Mouse (Mus musculus) limb, embryonic 12.5 days (tissue): ENCODE results near the gene Zswim4. TPM values are rescaled to one million over a fixed set of nuclear protein-coding genes. Genes with fewer than 3 reads are reported as not detected.

Experiments used
- ATAC-seq: fragments of 200-750 bp; cut with Nextera tagmentation; 2 replicates; pipeline ENCODE4 v1.8.0; 2017; ENCODE audit warnings: low read depth, moderate TSS enrichment; ENCODE audit not compliant: insufficient number of reproducible peaks, insufficient read depth, low FRiP score, low TSS enrichment
- H3K27ac ChIP-seq: fragments of 300-500 bp; sonication (generic); 2 replicates; pipeline ENCODE4 v1.5.1; 2016; ENCODE audit warnings: mild to moderate bottlenecking, moderate library complexity
- H3K27me3 ChIP-seq: fragments of 300-500 bp; sonication (generic); 2 replicates; pipeline ENCODE4 v1.6.1; 2016; ENCODE audit warnings: mild to moderate bottlenecking, moderate library complexity
- H3K36me3 ChIP-seq: fragments of 300-500 bp; sonication (generic); 2 replicates; pipeline ENCODE4 v1.6.1; 2016; ENCODE audit warnings: mild to moderate bottlenecking, moderate library complexity
- H3K4me1 ChIP-seq: fragments of 300-500 bp; sonication (generic); replicated peaks from 2 replicates; pipeline ENCODE4 v1.6.1; 2016
- H3K4me2 ChIP-seq: fragments of 300-500 bp; sonication (generic); 2 replicates; pipeline ENCODE4 v1.6.1; 2016; ENCODE audit warnings: mild to moderate bottlenecking, moderate library complexity
- H3K4me3 ChIP-seq: fragments of 300-500 bp; sonication (generic); replicated peaks from 2 replicates; pipeline ENCODE4 v1.5.1; 2016; ENCODE audit warnings: mild to moderate bottlenecking
- H3K9ac ChIP-seq: fragments of 300-500 bp; sonication (generic); replicated peaks from 2 replicates; pipeline ENCODE4 v1.6.1; 2016; ENCODE audit warnings: mild to moderate bottlenecking, moderate library complexity
- H3K9me3 ChIP-seq: fragments of 300-500 bp; sonication (generic); 2 replicates; pipeline ENCODE4 v1.6.1; 2016; ENCODE audit warnings: mild to moderate bottlenecking, moderate library complexity
- WGBS: fragments of 180-500 bp; shearing (Covaris S2); methylation state at CpG from one replicate; pipeline ENCODE4 v1.1.7; 2016; 5-methylcytosine and 5-hydroxymethylcytosine counted together
- polyA plus RNA-seq: library from polyadenylated mRNA; unstranded; fragments of >200 nt; fragmentation: Nextera tagmentation; extraction: Ambion mirVana; gene quantifications from 2 replicates; pipeline ENCODE4 v1.2.1, GENCODE M21; 2016

Zswim4 gene
- polyA plus RNA-seq, 1 experiment from 2014 or later: 33.1 TPM

- Histone ChIP-seq H3K4me1 (no peaks in the 10 kb centered on the region), H3K9ac (no peak overlapping the region)
These were observed 14.2 kb downstream of the Zswim4 start for GRCm38 (mm10) chr8:84222566-84223165.

GRCm38 (mm10) chr8:84220105-84220504 is 16.8 kb downstream of the Zswim4 start:
- H3K9me3 ChIP-seq: no peaks in the 10 kb centered on the region
- peaks cover 97% of the 10 kb centered on the region for H3K36me3 ChIP-seq
- no peak overlapping the region for H3K4me3 ChIP-seq
- H3K9ac ChIP-seq: no peak overlapping the region
- 86% methylated on average over 7 of the region's 7 CpGs for WGBS
- H3K27me3 ChIP-seq: no peaks in the 10 kb centered on the region
- no peak overlapping the region for H3K4me2 ChIP-seq
- H3K4me1 ChIP-seq: no peaks in the 10 kb centered on the region
- no peak overlapping the region for H3K27ac ChIP-seq
- ATAC-seq: no peak

More at GRCm38 (mm10) chr8:84222566-84223165, 14.2 kb downstream of the Zswim4 start:
- Histone ChIP-seq H3K9me3 (no peaks in the 10 kb centered on the region), H3K27ac (no peak overlapping the region), H3K4me3 (no peak overlapping the region), H3K4me2 (no peak overlapping the region), H3K36me3 (peaks cover 97% of the 10 kb centered on the region), H3K27me3 (no peaks in the 10 kb centered on the region)
- ATAC-seq: no peak
- WGBS: 93% methylated on average over 9 of the region's 9 CpGs

GRCm38 (mm10) chr8:84218143-84218542 is 18.7 kb downstream of the Zswim4 start:
- Histone ChIP-seq H3K4me3 (no peak overlapping the region), H3K4me1 (no peaks in the 10 kb centered on the region), H3K9ac (no peak overlapping the region), H3K9me3 (no peaks in the 10 kb centered on the region), H3K27me3 (no peaks in the 10 kb centered on the region), H3K27ac (no peak overlapping the region), H3K4me2 (no peak overlapping the region), H3K36me3 (peaks cover 97% of the 10 kb centered on the region)
- no peak for ATAC-seq
- WGBS: 92% methylated on average over 5 of the region's 5 CpGs

GRCm38 (mm10) chr8:84217206-84217605 is 19.6 kb downstream of the Zswim4 start:
- Histone ChIP-seq H3K4me1 (no peaks in the 10 kb centered on the region), H3K36me3 (peaks cover 97% of the 10 kb centered on the region), H3K27ac (no peak overlapping the region), H3K9me3 (no peaks in the 10 kb centered on the region), H3K27me3 (no peaks in the 10 kb centered on the region), H3K9ac (no peak overlapping the region), H3K4me2 (no peak overlapping the region), H3K4me3 (no peak overlapping the region)
- ATAC-seq: no peak
- WGBS: 91% methylated on average over 11 of the region's 11 CpGs

- H3K9ac ChIP-seq: no peak overlapping the region
- no peaks in the 10 kb centered on the region for H3K9me3 ChIP-seq
- peaks cover 99% of the 10 kb centered on the region for H3K36me3 ChIP-seq
- H3K27ac ChIP-seq: no peak overlapping the region
- ATAC-seq: no peak
- 85% methylated on average over 4 of the region's 4 CpGs for whole genome bisulfite sequencing
- H3K27me3 ChIP-seq: no peaks in the 10 kb centered on the region
- no peak overlapping the region for H3K4me3 ChIP-seq
- no peak overlapping the region for H3K4me2 ChIP-seq
- peaks cover 10% of the 10 kb centered on the region for H3K4me1 ChIP-seq
These were observed 23.6 kb downstream of the Zswim4 start for GRCm38 (mm10) chr8:84213277-84213676.

- peaks cover 18% of the 10 kb centered on the region for H3K4me1 ChIP-seq
- no peak overlapping the region for H3K27ac ChIP-seq
- H3K9ac ChIP-seq: no peak overlapping the region
- no peak overlapping the region for H3K4me3 ChIP-seq
- H3K27me3 ChIP-seq: no peaks in the 10 kb centered on the region
- 92% methylated on average over 31 of the region's 31 CpGs for WGBS
- ATAC-seq: no peak
- H3K9me3 ChIP-seq: no peaks in the 10 kb centered on the region
- H3K36me3 ChIP-seq: peaks cover 90% of the 10 kb centered on the region
- no peak overlapping the region for H3K4me2 ChIP-seq
These were observed 24.8 kb downstream of the Zswim4 start for GRCm38 (mm10) chr8:84211881-84212563.

GRCm38 (mm10) chr8:84211202-84211601 is 25.7 kb downstream of the Zswim4 start:
- Histone ChIP-seq H3K9ac (no peak overlapping the region), H3K9me3 (no peaks in the 10 kb centered on the region), H3K36me3 (peaks cover 89% of the 10 kb centered on the region), H3K4me1 (peaks cover 18% of the 10 kb centered on the region), H3K4me2 (no peak overlapping the region), H3K4me3 (no peak overlapping the region), H3K27me3 (no peaks in the 10 kb centered on the region), H3K27ac (no peak overlapping the region)
- 92% methylated on average over 3 of the region's 3 CpGs for WGBS
- ATAC-seq: no peak

GRCm38 (mm10) chr8:84210167-84210791 is 26.6 kb downstream of the Zswim4 start:
- H3K36me3 ChIP-seq: peaks cover 89% of the 10 kb centered on the region
- H3K27ac ChIP-seq: 0 out of 2 replicates have a peak overlapping the region, but pooled peaks have one; percentile 9
- H3K4me2 ChIP-seq: no peak overlapping the region
- H3K27me3 ChIP-seq: no peaks in the 10 kb centered on the region
- H3K9ac ChIP-seq: no peak overlapping the region
- peak; percentile 54 for ATAC-seq
- no peaks in the 10 kb centered on the region for H3K9me3 ChIP-seq
- H3K4me3 ChIP-seq: no peak overlapping the region
- peaks cover 18% of the 10 kb centered on the region for H3K4me1 ChIP-seq
- WGBS: 60% methylated on average over 28 of the region's 34 CpGs

GRCm38 (mm10) chr8:84208381-84209380 is 28.2 kb downstream of the Zswim4 start:
- Histone ChIP-seq H3K4me3 (no peak overlapping the region), H3K27ac (peak overlapping the region; percentile 75; the same call in 1 of the 2 replicates), H3K4me2 (no peak overlapping the region), H3K9me3 (no peaks in the 10 kb centered on the region), H3K27me3 (no peaks in the 10 kb centered on the region), H3K4me1 (peaks cover 24% of the 10 kb centered on the region), H3K36me3 (peaks cover 80% of the 10 kb centered on the region), H3K9ac (no peak overlapping the region; the same call in 1 of the 2 replicates)
- 63% methylated on average over 17 of the region's 17 CpGs for WGBS
- no peak for ATAC-seq

GRCm38 (mm10) chr8:84207811-84208210 is 29.0 kb downstream of the Zswim4 start:
- Histone ChIP-seq H3K4me2 (no peak overlapping the region), H3K9me3 (no peaks in the 10 kb centered on the region), H3K36me3 (peaks cover 72% of the 10 kb centered on the region), H3K9ac (no peak overlapping the region; the same call in 1 of the 2 replicates), H3K27me3 (no peaks in the 10 kb centered on the region), H3K27ac (peak overlapping the region; percentile 75), H3K4me1 (peaks cover 31% of the 10 kb centered on the region), H3K4me3 (no peak overlapping the region)
- ATAC-seq: no peak
- 66% methylated on average over 7 of the region's 7 CpGs for WGBS
